In the genomic region with DNA sequence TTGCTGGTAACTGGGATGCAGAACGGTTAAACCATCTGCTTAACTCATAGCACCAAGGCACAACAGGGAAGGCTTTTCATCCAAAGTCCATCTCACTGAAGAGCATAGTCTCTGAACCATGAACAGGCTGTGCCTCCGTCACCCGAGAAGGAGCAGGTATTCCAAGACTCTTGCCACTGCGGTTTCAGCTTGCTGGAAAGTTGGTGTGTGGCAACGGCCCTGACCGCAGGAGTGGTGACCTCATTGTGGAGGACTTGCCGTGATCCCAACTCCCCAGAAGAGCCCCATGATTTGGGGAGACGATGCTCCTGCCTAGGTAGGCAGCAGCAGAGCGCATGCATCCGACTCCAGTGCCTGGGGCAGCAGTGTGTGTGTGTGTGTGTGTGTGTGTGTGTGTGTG, we compare ENCODE assay signal across 17 mouse cellular contexts. TPM values are rescaled to one million over a fixed set of nuclear protein-coding genes. Genes with fewer than 3 reads are reported as not detected.
"Had no signal": no experiment of that assay in that cellular context is flagged by ENCODE, and none has a peak within 500 bp of the region (broad histone marks: within the 10 kb centered on the region; RNA-seq: fewer than 3 reads in every experiment).

No protein-coding gene starts in this region.

- H3K9me3 ChIP-seq: limb, embryonic 10.5 days; limb, embryonic 13.5 days; liver, embryonic 12.5 days; liver, embryonic 15.5 days; lung, embryonic 15.5 days had no signal

- DNase-seq: liver; lung, adult 18-20 months; lung, postnatal 10 days; lung, postnatal 36 days; thymus, adult 18-20 months; thymus, postnatal 36 days had no signal

- ATAC-seq: intestine, embryonic 16.5 days; liver, embryonic 12.5 days; midbrain, embryonic 13.5 days; midbrain, embryonic 16.5 days had no signal

- H3K27me3 ChIP-seq: limb, embryonic 13.5 days; liver, embryonic 12.5 days; lung, embryonic 15.5 days; midbrain, embryonic 13.5 days had no signal

- H3K27ac ChIP-seq: limb, embryonic 10.5 days; limb, embryonic 13.5 days; liver, embryonic 12.5 days; liver, embryonic 15.5 days; lung, embryonic 15.5 days; midbrain, embryonic 10.5 days; midbrain, embryonic 13.5 days had no signal

- H3K36me3 ChIP-seq: limb, embryonic 10.5 days; limb, embryonic 13.5 days; liver, embryonic 12.5 days; liver, embryonic 15.5 days; lung, embryonic 15.5 days; midbrain, embryonic 10.5 days; midbrain, embryonic 13.5 days had no signal

- H3K9ac ChIP-seq: limb, embryonic 13.5 days; liver, embryonic 12.5 days; liver, embryonic 15.5 days; lung, embryonic 15.5 days; midbrain, embryonic 13.5 days had no signal

- H3K4me3 ChIP-seq: limb, embryonic 10.5 days; limb, embryonic 13.5 days; liver, embryonic 12.5 days; liver, embryonic 15.5 days; lung, embryonic 15.5 days; megakaryocyte, embryonic 14.5 days; midbrain, embryonic 10.5 days; midbrain, embryonic 13.5 days had no signal

- H3K4me1 ChIP-seq: liver, embryonic 15.5 days had no signal

- H3K4me2 ChIP-seq: limb, embryonic 13.5 days; liver, embryonic 12.5 days; liver, embryonic 15.5 days; lung, embryonic 15.5 days; midbrain, embryonic 13.5 days had no signal

RNA-seq across cellular contexts. Expression of a gene that starts 36.1 kb away (rescaled TPM):
- total RNA-seq: monocyte, adult 5-6 weeks had no signal
